Mouse (Mus musculus): ENCODE measurements at regions not wholly inside any gene's neighbourhood (a gene's known extent, or its start where the extent isn't known, plus 50 kb on each side); places are given as distances from the start of the nearest gene placed in this dataset.

GRCm38 (mm10) chr3:147041201-147041600, 189.0 kb downstream of the Ttll7 start:
- no peak overlapping the region for H3K27ac ChIP-seq (replicated peaks; ENCODE audit: low read depth, low read length)
- no peak overlapping the region for H3K4me3 ChIP-seq (ENCODE audit: insufficient read depth, low read depth, low read length)
- H3K4me1 ChIP-seq (ENCODE audit: control insufficient read depth, insufficient read depth, insufficient read length, low read length): no peaks in the 10 kb centered on the region

GRCm38 (mm10) chr3:147042911-147043310, 190.7 kb downstream of the Ttll7 start:
- Histone ChIP-seq H3K27ac (replicated peaks; ENCODE audit: low read depth, low read length) (no peak overlapping the region), H3K4me1 (ENCODE audit: control insufficient read depth, insufficient read depth, insufficient read length, low read length) (no peaks in the 10 kb centered on the region), H3K4me3 (ENCODE audit: insufficient read depth, low read depth, low read length) (no peak overlapping the region)

GRCm38 (mm10) chr3:147046634-147047033, 194.5 kb downstream of the Ttll7 start:
- no peak overlapping the region for H3K27ac ChIP-seq (replicated peaks; ENCODE audit: low read depth, low read length)
- H3K4me1 ChIP-seq (ENCODE audit: control insufficient read depth, insufficient read depth, insufficient read length, low read length): no peaks in the 10 kb centered on the region
- H3K4me3 ChIP-seq (ENCODE audit: insufficient read depth, low read depth, low read length): no peak overlapping the region

- Histone ChIP-seq H3K4me3 (ENCODE audit: insufficient read depth, low read depth, low read length) (no peak overlapping the region), H3K4me1 (ENCODE audit: control insufficient read depth, insufficient read depth, insufficient read length, low read length) (no peaks in the 10 kb centered on the region), H3K27ac (replicated peaks; ENCODE audit: low read depth, low read length) (no peak overlapping the region)
Observed at GRCm38 (mm10) chr3:147054157-147054838, 202.1 kb downstream of the Ttll7 start.

- no peaks in the 10 kb centered on the region for H3K4me1 ChIP-seq (ENCODE audit: control insufficient read depth, insufficient read depth, insufficient read length, low read length)
- H3K27ac ChIP-seq (replicated peaks; ENCODE audit: low read depth, low read length): no peak overlapping the region
- no peak overlapping the region for H3K4me3 ChIP-seq (ENCODE audit: insufficient read depth, low read depth, low read length)
Observed at GRCm38 (mm10) chr3:147057874-147058273, 205.7 kb downstream of the Ttll7 start.

GRCm38 (mm10) chr3:147060659-147061058, 208.5 kb downstream of the Ttll7 start:
- H3K4me3 ChIP-seq (ENCODE audit: insufficient read depth, low read depth, low read length): no peak overlapping the region
- H3K27ac ChIP-seq (replicated peaks; ENCODE audit: low read depth, low read length): no peak overlapping the region
- H3K4me1 ChIP-seq (ENCODE audit: control insufficient read depth, insufficient read depth, insufficient read length, low read length): peaks cover 4% of the 10 kb centered on the region

- Histone ChIP-seq H3K27ac (replicated peaks; ENCODE audit: low read depth, low read length) (no peak overlapping the region), H3K4me1 (ENCODE audit: control insufficient read depth, insufficient read depth, insufficient read length, low read length) (peaks cover 4% of the 10 kb centered on the region), H3K4me3 (ENCODE audit: insufficient read depth, low read depth, low read length) (no peak overlapping the region)
Observed at GRCm38 (mm10) chr3:147062451-147062850, 210.3 kb downstream of the Ttll7 start.

GRCm38 (mm10) chr3:147063578-147064442, 211.6 kb downstream of the Ttll7 start:
- peak overlapping the region; percentile 12; the same call in 1 of the 2 replicates for H3K4me3 ChIP-seq (ENCODE audit: insufficient read depth, low read depth, low read length)
- H3K4me1 ChIP-seq (ENCODE audit: control insufficient read depth, insufficient read depth, insufficient read length, low read length): peaks cover 4% of the 10 kb centered on the region
- H3K27ac ChIP-seq (replicated peaks; ENCODE audit: low read depth, low read length): no peak overlapping the region

GRCm38 (mm10) chr3:147064443-147064868, 212.3 kb downstream of the Ttll7 start:
- no peak overlapping the region for H3K27ac ChIP-seq (replicated peaks; ENCODE audit: low read depth, low read length)

GRCm38 (mm10) chr3:147070972-147071371, 218.8 kb downstream of the Ttll7 start:
- H3K4me1 ChIP-seq (ENCODE audit: control insufficient read depth, insufficient read depth, insufficient read length, low read length): no peaks in the 10 kb centered on the region
- H3K27ac ChIP-seq (replicated peaks; ENCODE audit: low read depth, low read length): no peak overlapping the region
- H3K4me3 ChIP-seq (ENCODE audit: insufficient read depth, low read depth, low read length): no peak overlapping the region

More at GRCm38 (mm10) chr3:147064443-147064868, 212.3 kb downstream of the Ttll7 start:
- H3K4me3 ChIP-seq (ENCODE audit: insufficient read depth, low read depth, low read length): peak overlapping the region; percentile 12; the same call in 1 of the 2 replicates
- H3K4me1 ChIP-seq (ENCODE audit: control insufficient read depth, insufficient read depth, insufficient read length, low read length): peaks cover 4% of the 10 kb centered on the region

GRCm38 (mm10) chr3:147080197-147080596, 228.0 kb downstream of the Ttll7 start:
- no peak overlapping the region for H3K27ac ChIP-seq (replicated peaks; ENCODE audit: low read depth, low read length)

GRCm38 (mm10) chr3:147080768-147081448, 228.7 kb downstream of the Ttll7 start:
- Histone ChIP-seq H3K27ac (replicated peaks; ENCODE audit: low read depth, low read length) (no peak overlapping the region), H3K4me1 (ENCODE audit: control insufficient read depth, insufficient read depth, insufficient read length, low read length) (no peaks in the 10 kb centered on the region), H3K4me3 (ENCODE audit: insufficient read depth, low read depth, low read length) (no peak overlapping the region)

More at GRCm38 (mm10) chr3:147080197-147080596, 228.0 kb downstream of the Ttll7 start:
- no peak overlapping the region for H3K4me3 ChIP-seq (ENCODE audit: insufficient read depth, low read depth, low read length)
- H3K4me1 ChIP-seq (ENCODE audit: control insufficient read depth, insufficient read depth, insufficient read length, low read length): no peaks in the 10 kb centered on the region

GRCm38 (mm10) chr3:147081763-147082162, 229.6 kb downstream of the Ttll7 start:
- no peak overlapping the region for H3K27ac ChIP-seq (replicated peaks; ENCODE audit: low read depth, low read length)
- no peaks in the 10 kb centered on the region for H3K4me1 ChIP-seq (ENCODE audit: control insufficient read depth, insufficient read depth, insufficient read length, low read length)
- H3K4me3 ChIP-seq (ENCODE audit: insufficient read depth, low read depth, low read length): no peak overlapping the region

- Histone ChIP-seq H3K4me3 (ENCODE audit: insufficient read depth, low read depth, low read length) (no peak overlapping the region), H3K27ac (replicated peaks; ENCODE audit: low read depth, low read length) (no peak overlapping the region), H3K4me1 (ENCODE audit: control insufficient read depth, insufficient read depth, insufficient read length, low read length) (no peaks in the 10 kb centered on the region)
Observed at GRCm38 (mm10) chr3:147082255-147082943, 230.2 kb downstream of the Ttll7 start.

- Histone ChIP-seq H3K27ac (replicated peaks; ENCODE audit: low read depth, low read length) (no peak overlapping the region), H3K4me1 (ENCODE audit: control insufficient read depth, insufficient read depth, insufficient read length, low read length) (no peaks in the 10 kb centered on the region), H3K4me3 (ENCODE audit: insufficient read depth, low read depth, low read length) (no peak overlapping the region)
Observed at GRCm38 (mm10) chr3:147083374-147083773, 231.2 kb downstream of the Ttll7 start.
